Mouse (Mus musculus): ENCODE measurements around the gene Masp1. TPM values are rescaled to one million over a fixed set of nuclear protein-coding genes. Genes with fewer than 3 reads are reported as not detected.

Gene Masp1
- polyA plus RNA-seq, 1 experiment: 16.4 TPM

- H3K36me3 ChIP-seq (ENCODE audit: control insufficient read depth, insufficient read depth): no peaks in the 10 kb centered on the region
- H3K4me3 ChIP-seq: no peak overlapping the region
- H3K4me2 ChIP-seq (ENCODE audit: low read depth): no peak overlapping the region
- no peak overlapping the region for H3ac ChIP-seq (ENCODE audit: control insufficient read depth, insufficient read length)
- H3K27me3 ChIP-seq (ENCODE audit: control insufficient read depth, insufficient read depth, insufficient read length): no peaks in the 10 kb centered on the region
- no peaks in the 10 kb centered on the region for H3K79me2 ChIP-seq (ENCODE audit: control insufficient read depth, insufficient read depth)
- TF ChIP-seq USF1 (IDR thresholded peaks at IDR 0.05; ENCODE audit: low read depth) (no peak), MYOG (IDR thresholded peaks at IDR 0.05; ENCODE audit: control insufficient read depth in 1 of 3, insufficient read depth in 1 of 3, insufficient read length in 2 of 3, low read depth in 2 of 3) (no peak), E2F4 (IDR thresholded peaks at IDR 0.05; ENCODE audit: insufficient read depth) (no peak), POLR2AphosphoS2 (IDR thresholded peaks at IDR 0.05; ENCODE audit: insufficient read length, low read depth) (no peak), POLR2A (IDR thresholded peaks at IDR 0.05; ENCODE audit: insufficient read length, low read depth) (no peak), MYOD1 (IDR thresholded peaks at IDR 0.05; ENCODE audit: control insufficient read depth in 1 of 3, insufficient read length in 2 of 3, low read depth in 2 of 3) (no peak), TCF12 (IDR thresholded peaks at IDR 0.05; ENCODE audit: insufficient read depth, poor library complexity, severe bottlenecking) (no peak), MAX (IDR thresholded peaks at IDR 0.05; ENCODE audit: low read depth) (no peak), CEBPB (IDR thresholded peaks at IDR 0.05; ENCODE audit: insufficient read depth, poor library complexity, severe bottlenecking) (no peak), REST (IDR thresholded peaks at IDR 0.05; ENCODE audit: insufficient read depth, insufficient read length) (no peak), TCF3 (IDR thresholded peaks at IDR 0.05; ENCODE audit: insufficient read length, low read depth) (no peak), SRF (IDR thresholded peaks at IDR 0.05; ENCODE audit: control insufficient read depth, insufficient read length, low read depth) (no peak)
These were observed 19.3 kb downstream of the Masp1 start for GRCm38 (mm10) chr16:23501288-23501687.

DNA sequence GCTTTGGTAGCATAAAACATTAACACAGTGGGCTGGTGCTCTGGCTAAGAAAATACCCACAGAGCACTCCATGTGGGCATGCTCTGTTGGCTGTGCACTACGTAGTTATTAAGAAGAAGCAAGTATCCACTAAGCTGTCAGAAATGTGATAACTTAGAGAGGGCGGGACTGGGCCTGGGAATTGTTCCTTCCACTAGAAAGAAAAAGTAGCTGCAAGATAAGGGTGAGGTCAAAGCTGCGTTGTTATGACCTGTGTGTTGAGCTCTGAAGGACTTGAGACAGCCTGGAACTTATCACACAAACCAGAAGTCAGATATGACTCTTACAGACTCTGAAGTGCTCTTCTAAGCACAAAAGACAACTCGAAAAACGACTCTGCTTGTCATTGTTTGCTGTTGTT, 20.1 kb downstream of the Masp1 start:
- Histone ChIP-seq H3K79me2 (ENCODE audit: control insufficient read depth, insufficient read depth) (no peaks in the 10 kb centered on the region), H3K27me3 (ENCODE audit: control insufficient read depth, insufficient read depth, insufficient read length) (no peaks in the 10 kb centered on the region), H3K36me3 (ENCODE audit: control insufficient read depth, insufficient read depth) (no peaks in the 10 kb centered on the region), H3ac (ENCODE audit: control insufficient read depth, insufficient read length) (no peak overlapping the region), H3K4me3 (no peak overlapping the region), H3K4me2 (ENCODE audit: low read depth) (no peak overlapping the region)
- no peak for TF ChIP-seq E2F4 (IDR thresholded peaks at IDR 0.05; ENCODE audit: insufficient read depth)
- no peak for TF ChIP-seq USF1 (IDR thresholded peaks at IDR 0.05; ENCODE audit: low read depth)
- TF ChIP-seq REST (IDR thresholded peaks at IDR 0.05; ENCODE audit: insufficient read depth, insufficient read length): no peak
- TF ChIP-seq TCF3 (IDR thresholded peaks at IDR 0.05; ENCODE audit: insufficient read length, low read depth): no peak
- no peak for TF ChIP-seq MYOD1 (IDR thresholded peaks at IDR 0.05; ENCODE audit: control insufficient read depth in 1 of 3, insufficient read length in 2 of 3, low read depth in 2 of 3)
- TF ChIP-seq TCF12 (IDR thresholded peaks at IDR 0.05; ENCODE audit: insufficient read depth, poor library complexity, severe bottlenecking): no peak
- TF ChIP-seq CEBPB (IDR thresholded peaks at IDR 0.05; ENCODE audit: insufficient read depth, poor library complexity, severe bottlenecking): no peak

DNA sequence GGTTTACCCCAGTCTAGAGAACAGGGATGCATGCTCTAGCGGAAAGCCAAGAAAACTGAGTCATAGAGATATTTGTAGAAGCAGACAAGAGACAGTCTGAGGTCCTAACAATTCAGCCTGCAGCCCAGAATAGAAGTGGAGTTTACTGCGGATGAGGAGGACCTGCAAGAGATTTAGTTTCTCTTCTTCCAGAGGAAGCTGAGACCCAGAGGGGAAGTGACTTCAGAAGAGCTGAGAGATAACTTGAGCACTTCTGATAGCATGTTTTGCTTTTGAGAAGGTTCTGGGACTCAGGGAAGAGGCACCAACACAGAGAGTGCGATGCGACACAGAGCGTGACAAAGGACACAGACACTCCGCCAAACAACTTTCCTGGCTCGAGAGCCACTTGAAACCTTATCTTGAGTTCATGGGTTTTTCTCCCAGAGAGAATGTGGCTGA, 21.9 kb downstream of the Masp1 start:
- no peak overlapping the region for H3ac ChIP-seq (ENCODE audit: control insufficient read depth, insufficient read length)
- no peaks in the 10 kb centered on the region for H3K79me2 ChIP-seq (ENCODE audit: control insufficient read depth, insufficient read depth)
- peak overlapping the region; percentile 55 for H3K4me2 ChIP-seq (ENCODE audit: low read depth)
- H3K4me3 ChIP-seq: no peak overlapping the region
- no peaks in the 10 kb centered on the region for H3K36me3 ChIP-seq (ENCODE audit: control insufficient read depth, insufficient read depth)
- TF ChIP-seq SRF (IDR thresholded peaks at IDR 0.05; ENCODE audit: control insufficient read depth, insufficient read length, low read depth) (no peak), TCF12 (IDR thresholded peaks at IDR 0.05; ENCODE audit: insufficient read depth, poor library complexity, severe bottlenecking) (no peak), MYOG (IDR thresholded peaks at IDR 0.05; ENCODE audit: control insufficient read depth in 1 of 3, insufficient read depth in 1 of 3, insufficient read length in 2 of 3, low read depth in 2 of 3) (no peak), POLR2A (IDR thresholded peaks at IDR 0.05; ENCODE audit: insufficient read length, low read depth) (no peak), MYOD1 (IDR thresholded peaks at IDR 0.05; ENCODE audit: control insufficient read depth in 1 of 3, insufficient read length in 2 of 3, low read depth in 2 of 3) (no peak)
- no peaks in the 10 kb centered on the region for H3K27me3 ChIP-seq (ENCODE audit: control insufficient read depth, insufficient read depth, insufficient read length)

DNA sequence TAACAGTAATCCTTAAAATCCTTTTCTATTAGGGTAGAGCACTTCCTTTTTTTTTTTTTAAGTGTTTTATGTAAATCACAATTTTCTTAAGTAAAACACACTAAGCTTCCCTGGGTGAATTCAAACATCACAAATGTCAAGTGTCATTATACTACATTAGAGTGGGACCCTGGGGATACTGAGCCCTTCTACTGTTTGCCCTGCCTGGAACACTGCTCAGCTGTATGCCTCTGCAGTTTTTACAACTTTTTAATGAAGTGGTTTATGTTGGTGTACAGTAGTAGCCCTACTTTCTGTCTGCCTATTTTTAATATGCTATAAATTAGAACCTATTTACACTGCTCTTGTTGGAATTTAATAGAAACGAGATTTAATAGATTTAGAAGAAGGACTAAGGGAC, 22.7 kb downstream of the Masp1 start:
- TF ChIP-seq CEBPB (IDR thresholded peaks at IDR 0.05; ENCODE audit: insufficient read depth, poor library complexity, severe bottlenecking) (no peak), MYOD1 (IDR thresholded peaks at IDR 0.05; ENCODE audit: control insufficient read depth in 1 of 3, insufficient read length in 2 of 3, low read depth in 2 of 3) (no peak), E2F4 (IDR thresholded peaks at IDR 0.05; ENCODE audit: insufficient read depth) (no peak), TCF12 (IDR thresholded peaks at IDR 0.05; ENCODE audit: insufficient read depth, poor library complexity, severe bottlenecking) (no peak), POLR2A (IDR thresholded peaks at IDR 0.05; ENCODE audit: insufficient read length, low read depth) (no peak), MAX (IDR thresholded peaks at IDR 0.05; ENCODE audit: low read depth) (no peak), MYOG (IDR thresholded peaks at IDR 0.05; ENCODE audit: control insufficient read depth in 1 of 3, insufficient read depth in 1 of 3, insufficient read length in 2 of 3, low read depth in 2 of 3) (no peak), SRF (IDR thresholded peaks at IDR 0.05; ENCODE audit: control insufficient read depth, insufficient read length, low read depth) (no peak), REST (IDR thresholded peaks at IDR 0.05; ENCODE audit: insufficient read depth, insufficient read length) (no peak), POLR2AphosphoS2 (IDR thresholded peaks at IDR 0.05; ENCODE audit: insufficient read length, low read depth) (no peak), USF1 (IDR thresholded peaks at IDR 0.05; ENCODE audit: low read depth) (no peak), TCF3 (IDR thresholded peaks at IDR 0.05; ENCODE audit: insufficient read length, low read depth) (no peak)
- H3K4me2 ChIP-seq (ENCODE audit: low read depth): peak overlapping the region; percentile 43

DNA sequence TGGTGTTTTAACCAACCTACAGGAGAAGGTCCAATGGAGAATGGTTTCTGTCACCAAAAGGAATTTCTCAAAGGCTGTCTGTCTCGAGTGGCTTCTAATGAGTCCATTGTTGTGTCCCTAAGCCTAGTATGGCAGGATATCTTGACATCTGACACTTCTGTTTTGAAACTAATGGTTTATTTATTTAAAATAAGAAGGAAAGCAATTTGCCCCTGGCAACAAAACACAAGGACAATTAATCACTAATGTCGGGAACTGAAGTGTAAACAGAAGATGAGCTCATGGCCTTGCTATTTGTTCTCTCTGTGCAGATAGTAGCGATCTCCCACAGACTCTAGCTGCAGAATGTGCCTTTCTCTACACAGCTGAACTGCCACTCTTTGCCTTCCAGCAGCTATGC, 23.2 kb downstream of the Masp1 start:
- H3K4me3 ChIP-seq: no peak overlapping the region
- H3K79me2 ChIP-seq (ENCODE audit: control insufficient read depth, insufficient read depth): no peaks in the 10 kb centered on the region
- no peaks in the 10 kb centered on the region for H3K27me3 ChIP-seq (ENCODE audit: control insufficient read depth, insufficient read depth, insufficient read length)
- H3K4me2 ChIP-seq (ENCODE audit: low read depth): peak overlapping the region; percentile 43
- H3K36me3 ChIP-seq (ENCODE audit: control insufficient read depth, insufficient read depth): no peaks in the 10 kb centered on the region
- TF ChIP-seq USF1 (IDR thresholded peaks at IDR 0.05; ENCODE audit: low read depth): no peak
- no peak overlapping the region for H3ac ChIP-seq (ENCODE audit: control insufficient read depth, insufficient read length)

More for the DNA sequence above, 22.7 kb downstream of the Masp1 start:
- Histone ChIP-seq H3K4me3 (no peak overlapping the region), H3ac (ENCODE audit: control insufficient read depth, insufficient read length) (no peak overlapping the region), H3K27me3 (ENCODE audit: control insufficient read depth, insufficient read depth, insufficient read length) (no peaks in the 10 kb centered on the region), H3K79me2 (ENCODE audit: control insufficient read depth, insufficient read depth) (no peaks in the 10 kb centered on the region), H3K36me3 (ENCODE audit: control insufficient read depth, insufficient read depth) (no peaks in the 10 kb centered on the region)
